Mouse (Mus musculus) gastrocnemius, adult 2 months (tissue): ENCODE measurements around the gene Kin. TPM values are rescaled to one million over a fixed set of nuclear protein-coding genes. Genes with fewer than 3 reads are reported as not detected.

Source experiments
- DNase-seq: peaks from one replicate; pipeline ENCODE4 v3.0.0; 2022
- H3K27ac ChIP-seq: fragments of 200-600 bp; 2 replicates; pipeline ENCODE4 v1.8.1; 2022; ENCODE audit warnings: mild to moderate bottlenecking
- H3K4me3 ChIP-seq: fragments of 200-600 bp; 2 replicates; pipeline ENCODE4 v1.8.1; 2022; ENCODE audit warnings: mild to moderate bottlenecking, moderate library complexity
- CTCF ChIP-seq: fragments of 200-600 bp; IDR thresholded peaks from 2 replicates; pipeline ENCODE4 v1.8.1; 2022; ENCODE audit warnings: antibody characterized with exemption, mild to moderate bottlenecking, moderate library complexity
- intact Hi-C: fragments of 180-260 bp; cut with DNase I; formaldehyde crosslinking; loops from one replicate; pipeline ENCODE4 v1.15.1; 2025
- total RNA-seq, 2 experiments: library from RNA; stranded (reverse); gene quantifications; 2 replicates each; pipeline ENCODE4 v1.2.3; 2021

Kin gene
- total RNA-seq, 2 experiments from 2014 or later: 6.0 to 6.3 TPM

DNA sequence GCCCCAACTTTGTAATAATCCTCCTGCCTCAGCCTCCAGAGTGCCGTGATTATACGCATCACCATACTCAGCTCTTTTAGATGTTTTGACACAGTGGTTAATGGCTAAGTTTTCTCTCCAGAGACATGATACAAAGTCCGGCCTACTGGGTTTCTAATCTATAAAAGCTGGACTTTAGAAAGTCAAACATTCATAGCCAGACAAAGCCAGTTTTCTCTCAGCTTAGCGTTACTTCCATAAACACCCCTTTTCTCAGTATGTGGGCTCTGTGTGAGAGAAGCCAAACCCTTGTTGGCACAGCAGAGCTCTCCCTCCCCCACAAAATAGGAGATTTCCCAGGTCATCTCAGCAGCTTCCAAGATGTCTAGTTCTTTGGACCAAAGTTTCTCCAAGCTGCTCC, 48.2 kb downstream of the Kin start:
- Histone ChIP-seq H3K27ac (no peak overlapping the region), H3K4me3 (no peak overlapping the region)
- DNase-seq: no peak
- intact Hi-C loops: no loop called here
- no peak for TF ChIP-seq CTCF

DNA sequence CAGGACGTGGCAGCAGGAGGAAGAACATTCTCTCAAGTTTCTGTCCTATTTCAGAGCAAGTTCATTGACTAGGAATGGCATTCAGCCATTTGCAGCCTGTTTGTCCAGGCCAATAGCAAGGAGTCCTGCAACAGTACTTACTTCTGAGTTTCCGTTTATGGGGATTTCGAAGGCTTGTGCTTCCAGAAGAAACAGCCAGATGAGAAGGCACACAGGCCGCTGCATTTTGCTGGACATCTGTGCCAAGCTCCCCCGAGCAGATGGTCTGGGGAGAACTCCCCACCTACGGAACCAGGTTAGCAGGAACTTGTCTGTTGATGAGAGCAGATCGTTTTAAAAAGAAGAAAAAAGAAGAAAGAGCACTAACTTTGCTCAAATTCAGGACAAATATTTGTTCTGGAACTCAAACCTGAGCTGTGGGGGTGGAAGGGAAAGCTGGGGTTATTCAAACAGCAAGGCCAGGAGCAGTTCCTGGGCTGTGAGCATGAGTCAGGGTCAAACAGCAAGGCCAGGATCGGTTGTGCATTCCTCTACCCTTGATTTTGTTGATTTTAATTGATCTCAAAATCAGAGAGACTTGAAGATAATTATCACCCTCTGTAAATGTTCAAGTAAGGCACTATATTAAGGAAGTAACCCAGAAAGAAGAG, 50.1 kb downstream of the Kin start:
- Histone ChIP-seq H3K4me3 (no peak overlapping the region), H3K27ac (peak overlapping the region; percentile 51)
- TF ChIP-seq CTCF: no peak
- intact Hi-C loops: no loop called here
- DNase-seq: no peak

DNA sequence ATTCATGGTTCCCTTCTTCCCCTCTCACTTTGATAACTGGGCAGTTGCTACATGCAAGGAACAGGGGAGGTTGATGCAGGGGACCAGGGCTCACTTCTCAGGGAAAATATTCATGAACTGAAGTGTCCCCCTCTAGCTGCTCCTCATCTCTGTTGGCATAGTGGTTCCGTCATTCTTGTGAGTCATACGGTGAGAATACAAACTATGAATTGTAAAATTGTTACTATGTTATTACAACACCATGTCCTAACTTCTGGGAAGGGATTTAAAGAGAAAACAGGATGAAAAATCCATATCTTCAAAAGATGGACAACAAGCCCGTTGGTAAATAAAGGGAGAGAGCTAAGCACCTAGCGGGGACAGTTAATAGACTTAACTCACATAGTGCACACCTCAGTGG, 50.9 kb downstream of the Kin start, which contains the start of gene Itih2:
Gene Itih2 (minus strand): TSS at position 101 of the 400 bp plus-strand sequence.
- no peak within 1 kb of the TSS for H3K4me3 ChIP-seq
- no peak for TF ChIP-seq CTCF
- peak within 1 kb of the TSS; percentile 51 for H3K27ac ChIP-seq
- intact Hi-C loops: no loop called here
- DNase-seq: no peak

DNA sequence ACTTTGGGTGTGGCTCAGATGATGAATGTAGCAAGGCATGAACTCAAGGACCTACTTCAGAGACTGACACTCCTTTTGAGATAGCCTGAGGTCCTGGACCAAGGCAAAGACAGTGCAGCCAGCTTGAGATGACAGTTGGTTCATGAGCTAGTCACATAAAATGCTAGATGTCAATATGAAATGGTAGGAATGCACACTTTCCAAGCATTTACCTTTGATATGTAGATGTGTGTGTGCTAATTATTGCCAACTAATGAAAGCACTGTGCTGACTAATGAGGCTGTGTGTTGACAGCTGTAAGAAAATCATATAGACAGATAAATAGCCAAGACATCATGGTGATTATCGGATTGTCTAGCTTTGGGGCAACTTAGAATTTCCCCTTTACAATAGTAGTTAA, 51.7 kb downstream of the Kin start:
- intact Hi-C loops: no loop called here
- no peak for DNase-seq
- H3K27ac ChIP-seq: no peak overlapping the region

DNA sequence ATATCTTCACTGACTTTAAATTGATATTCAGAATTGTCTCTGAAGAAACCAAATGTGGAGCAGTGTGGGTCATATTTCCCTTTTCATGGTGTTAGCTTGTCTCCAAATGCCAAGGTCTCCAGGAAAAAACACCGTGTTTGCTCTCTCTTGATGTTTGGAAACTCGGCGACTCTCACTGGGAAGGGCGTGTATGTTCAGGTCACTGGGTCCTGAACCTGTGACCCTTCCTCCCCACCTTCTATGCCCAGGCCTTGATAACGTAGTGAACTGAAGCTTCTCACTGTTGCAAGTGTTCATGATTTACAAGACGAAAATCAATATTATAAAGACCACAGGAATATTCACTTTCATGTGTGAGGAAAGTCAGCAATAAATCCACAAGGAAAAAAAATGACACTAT, 53.5 kb downstream of the Kin start:
- TF ChIP-seq CTCF: no peak
- Histone ChIP-seq H3K4me3 (no peak overlapping the region), H3K27ac (no peak overlapping the region)
- intact Hi-C loops: no loop called here
- no peak for DNase-seq

More for the DNA sequence above, 51.7 kb downstream of the Kin start:
- H3K4me3 ChIP-seq: no peak overlapping the region
- TF ChIP-seq CTCF: no peak

DNA sequence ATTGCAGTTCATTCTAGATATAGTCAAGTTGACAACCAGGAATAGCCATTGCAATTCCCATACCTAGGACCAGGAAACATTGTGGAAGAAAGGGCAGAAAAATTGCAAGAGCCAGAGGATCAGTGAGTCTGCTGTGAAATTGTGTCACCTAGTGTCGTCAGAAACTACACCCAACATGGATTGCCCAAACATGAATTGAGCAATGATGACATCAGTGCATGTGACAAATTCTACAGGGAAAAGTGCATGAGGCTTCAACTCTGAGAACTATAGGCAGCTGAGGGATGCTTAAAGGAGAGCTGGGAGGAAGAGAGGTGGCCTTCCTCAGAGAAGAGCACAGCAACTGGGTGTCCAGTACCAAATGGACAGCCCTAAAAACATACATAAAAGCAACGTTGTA, 56.9 kb downstream of the Kin start:
- Histone ChIP-seq H3K27ac (no peak overlapping the region), H3K4me3 (no peak overlapping the region)
- intact Hi-C loops: no loop called here
- no peak for TF ChIP-seq CTCF
- no peak for DNase-seq

DNA sequence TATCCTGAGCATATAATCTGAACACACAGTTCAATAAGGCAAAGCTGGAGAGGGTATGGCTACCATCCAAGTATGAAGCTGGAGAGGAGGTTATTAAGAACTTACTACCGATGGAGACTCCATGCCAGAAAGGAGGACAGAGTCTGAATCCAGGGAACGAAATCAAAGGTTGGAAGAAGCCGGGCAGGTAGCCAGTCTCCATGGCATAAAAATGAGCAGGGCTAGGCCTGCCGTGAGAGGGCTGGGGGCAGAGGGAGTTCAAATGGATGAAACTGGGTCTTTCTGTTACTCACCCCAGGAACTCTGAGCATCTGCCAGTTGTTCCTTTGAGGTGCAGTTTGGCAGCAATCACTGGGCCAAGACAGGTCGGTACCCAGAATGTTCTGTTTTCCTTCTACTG, 60.1 kb downstream of the Kin start:
- TF ChIP-seq CTCF: no peak
- Histone ChIP-seq H3K4me3 (no peak overlapping the region), H3K27ac (no peak overlapping the region)
- no peak for DNase-seq
- intact Hi-C loops: no loop called here

Other genes starting within 250 kb of the Kin start
- gene 4930412O13Rik, start 199.3 kb upstream of the Kin start, total RNA-seq: not detected
- gene 9230102O04Rik, start 191.1 kb upstream of the Kin start, total RNA-seq: not detected
- under 1 TPM; 0.08 to 0.82 TPM for gene Gata3, start 190.6 kb upstream of the Kin start, total RNA-seq
- 10 to 100 TPM; 10.0 to 12.2 TPM for gene Taf3, start 32.0 kb upstream of the Kin start, total RNA-seq
- gene Atp5c1, start 83 bp upstream of the Kin start, total RNA-seq: 100 to 1,000 TPM; 773 to 991 TPM
- gene Itih2, start 50.8 kb downstream of the Kin start, total RNA-seq: under 1 TPM; 0.33 TPM
- 10 to 100 TPM in 1 of 2 experiments, 1 to 10 TPM in 1; 7.3 to 14.9 TPM for gene Itih5, start 73.0 kb downstream of the Kin start, total RNA-seq